Mouse (Mus musculus): ENCODE measurements around the gene Nipal3.

DNA sequence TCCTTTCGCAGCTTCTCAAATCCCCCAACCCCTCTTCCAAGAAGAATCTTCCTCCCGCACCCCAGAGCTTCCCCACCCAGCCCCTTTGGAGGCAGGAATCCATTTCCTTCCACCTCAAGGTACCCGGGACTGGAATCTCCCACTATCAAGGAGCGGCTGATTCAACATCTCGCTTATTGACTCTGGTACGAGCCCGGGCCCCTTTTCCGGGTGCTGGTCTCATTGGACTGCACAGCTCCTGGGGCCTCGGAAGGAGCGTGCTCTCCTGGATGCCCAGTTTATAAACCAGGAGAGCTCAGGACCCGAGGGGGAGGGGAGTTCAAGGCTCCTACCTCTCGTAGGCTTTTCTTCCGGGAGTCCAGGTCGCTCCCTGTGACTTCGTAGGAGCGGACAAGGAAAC, 97.3 kb downstream of the Nipal3 start:
- TF ChIP-seq ZC3H11A (IDR thresholded peaks at IDR 0.05; ENCODE audit: low read depth, low read length) (no peak), TCF12 (IDR thresholded peaks at IDR 0.05; ENCODE audit: low read depth, low read length) (no peak), CTCF (conservative IDR thresholded peaks at IDR 0.05 in 1 of 2, IDR thresholded peaks at IDR 0.05 in 1 of 2; ENCODE audit: low read depth in 2 of 2, low read length in 2 of 2) (no peak), UBTF (IDR thresholded peaks at IDR 0.05; ENCODE audit: low read depth, low read length) (no peak), E2F4 (IDR thresholded peaks at IDR 0.05; ENCODE audit: insufficient replicate concordance, low read depth, low read length) (no peak), CHD1 (IDR thresholded peaks at IDR 0.05; ENCODE audit: low read depth, low read length) (no peak), POLR2A (IDR thresholded peaks at IDR 0.05; ENCODE audit: low read depth, low read length) (no peak), TBP (conservative IDR thresholded peaks at IDR 0.05; ENCODE audit: low read depth, low read length) (no peak)

Measured in CH12.LX (cell line).